Mouse (Mus musculus) testis, adult 2 months (tissue): Measurements from ENCODE around the gene Celf3.

Experiments
- CTCF ChIP-seq: fragments of 200-500 bp; IDR thresholded peaks from 2 replicates; pipeline ENCODE4 v1.5.1; 2012; ENCODE audit warnings: low read depth, mild to moderate bottlenecking, inconsistent platforms, low read length, moderate library complexity; ENCODE audit not compliant: control insufficient read depth, insufficient read depth, insufficient replicate concordance
- POLR2A ChIP-seq: fragments of 200-500 bp; IDR thresholded peaks from 2 replicates; pipeline ENCODE4 v1.6.1; 2012; ENCODE audit warnings: low read depth, mild to moderate bottlenecking, inconsistent platforms, low read length, moderate library complexity; ENCODE audit not compliant: control insufficient read depth

- no peak for TF ChIP-seq CTCF
- no peak for TF ChIP-seq POLR2A
Measured at GRCm38 (mm10) chr3:94476301-94477035, 1.6 kb upstream of the Celf3 start.
